11 mouse cellular contexts compared by ENCODE assay signal in the genomic region with DNA sequence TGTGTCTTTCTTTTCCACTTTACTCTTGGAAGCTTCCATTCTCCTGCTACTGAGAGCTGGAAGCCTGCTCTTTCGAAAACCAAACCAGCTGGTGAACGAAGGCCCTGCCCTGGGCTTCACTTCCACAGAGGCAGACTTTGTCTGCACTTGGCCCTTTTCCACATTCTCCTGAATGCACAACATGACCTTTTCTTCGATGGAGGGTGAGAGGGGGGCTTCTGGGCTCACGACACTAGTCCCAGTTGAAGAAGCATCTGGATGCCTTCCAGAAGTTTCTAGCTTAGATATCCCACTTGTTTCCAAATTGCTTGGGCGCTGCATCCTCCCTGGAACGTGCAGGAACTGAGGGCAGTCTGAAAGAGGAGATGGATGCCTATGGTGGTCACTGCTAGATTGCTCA.
DNase-seq lines count a peak whose midpoint lies in the region; ATAC-seq and TF ChIP-seq lines count a peak whose summit lies in the region.
"Had no signal": no experiment of that assay in that cellular context is flagged by ENCODE, and none has a peak within 500 bp of the region (broad histone marks: within the 10 kb centered on the region; RNA-seq: fewer than 3 reads in every experiment).

No protein-coding gene starts in this region.

- ATAC-seq in kidney, embryonic 16.5 days (ENCODE audit: low FRiP score, low TSS enrichment) = peak; percentile 35; the same call in 1 of the 2 replicates

- no peak overlapping the region for H3K27ac ChIP-seq in kidney, embryonic 16.5 days (ENCODE audit: low read length)
- H3K27ac ChIP-seq: gastrocnemius, adult 2 months had no signal

- no peak overlapping the region for H3K4me3 ChIP-seq in kidney, embryonic 16.5 days (ENCODE audit: low read length)
- H3K4me3 ChIP-seq: gastrocnemius, adult 2 months had no signal

- H3K9me3 ChIP-seq in kidney, embryonic 16.5 days (ENCODE audit: low read length) = no peaks in the 10 kb centered on the region

- DNase-seq in kidney, postnatal 36 days = no peak
- peak; percentile 77 for DNase-seq in brain, embryonic 14.5 days (ENCODE audit: low read depth)
- DNase-seq in cerebellum, postnatal 14 days = peak; percentile 9 to 11
- DNase-seq in left cerebral cortex, postnatal 14 days (ENCODE audit: low spot score in 2 of 2) = peak; percentile 48 to 76
- no peak for DNase-seq in liver
- DNase-seq in retina, postnatal 1 day = no peak
- DNase-seq: adrenal gland, adult 8-10 months; gastrocnemius, adult 2 months; lung, adult 2 months; thymus, postnatal 36 days had no signal

- no peak overlapping the region for H3K4me2 ChIP-seq in kidney, embryonic 16.5 days (replicated peaks; ENCODE audit: low read depth, low read length)

- no peak for TF ChIP-seq POLR2A in brain, embryonic 14.5 days (IDR thresholded peaks at IDR 0.05; ENCODE audit: borderline replicate concordance, extremely low read depth, insufficient read depth, insufficient read length, poor library complexity, severe bottlenecking)

- no peaks in the 10 kb centered on the region for H3K4me1 ChIP-seq in kidney, embryonic 16.5 days (ENCODE audit: insufficient read depth, low read length)

- H3K36me3 ChIP-seq in kidney, embryonic 16.5 days (ENCODE audit: insufficient read depth, low read length) = no peaks in the 10 kb centered on the region

- intact Hi-C loops in left cerebral cortex, postnatal 14 days (cut with DNase I) = no loop called here

- H3K9ac ChIP-seq in kidney, embryonic 16.5 days (replicated peaks; ENCODE audit: low read length) = no peak overlapping the region

- no peaks in the 10 kb centered on the region for H3K27me3 ChIP-seq in kidney, embryonic 16.5 days (ENCODE audit: insufficient read depth, low read length)

- TF ChIP-seq CTCF in brain, embryonic 14.5 days (IDR thresholded peaks at IDR 0.05; ENCODE audit: borderline replicate concordance, extremely low read depth, insufficient read depth, insufficient read length) = no peak

- WGBS in kidney, embryonic 16.5 days = 68% methylated on average over 6 of the region's 6 CpGs

Comparison
In these comparisons a context has a peak if more than half of its experiments do, and no peak if none do; other contexts are left out.
1. DNase-seq: peak in brain, embryonic 14.5 days (single experiment), cerebellum, postnatal 14 days (2 of 2) and left cerebral cortex, postnatal 14 days (2 of 2); none in kidney, postnatal 36 days (0 of 2), liver (single experiment) and retina, postnatal 1 day (single experiment).